Mouse (Mus musculus): Measurements from ENCODE around the gene Ammecr1.

Gene Ammecr1

DNA sequence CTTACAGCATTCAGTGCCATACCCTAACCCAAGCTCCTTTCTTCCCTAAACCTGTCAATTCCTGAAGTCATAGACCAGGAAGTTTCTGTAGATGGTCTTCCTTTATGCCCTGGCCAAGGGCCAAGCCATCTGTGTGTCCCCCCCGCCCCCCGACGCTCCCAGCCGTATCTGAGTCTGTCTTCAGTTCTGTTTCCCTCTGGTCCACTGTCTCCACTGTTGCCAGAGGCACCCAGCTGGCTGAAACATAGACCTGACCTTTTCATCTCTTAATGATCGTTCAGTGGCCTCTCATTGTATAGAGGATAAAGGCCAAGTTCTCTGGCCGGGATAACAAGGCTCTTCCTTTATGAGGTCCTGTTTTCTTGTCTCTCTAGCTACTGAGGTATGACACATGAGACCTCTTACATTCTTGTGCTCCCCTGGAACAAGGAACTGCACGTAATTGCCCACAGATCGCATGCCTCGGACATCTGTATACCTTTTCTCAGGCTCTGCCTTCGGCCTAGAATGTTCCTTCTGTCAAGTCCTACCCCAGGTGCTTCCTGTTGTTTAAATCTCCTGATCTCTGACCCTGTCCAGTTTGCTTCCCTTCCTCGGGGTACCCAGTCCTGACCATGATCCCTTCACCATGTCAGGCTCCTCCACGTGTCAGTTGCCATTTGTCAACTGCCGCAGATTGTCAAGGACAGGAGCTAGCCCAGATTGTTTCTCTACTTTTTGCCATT lies 138.2 kb downstream of the Ammecr1 start:
- Histone ChIP-seq H3K27me3 (ENCODE audit: control insufficient read depth, insufficient read depth, low read length, poor library complexity, severe bottlenecking) (no peaks in the 10 kb centered on the region), H3K36me3 (ENCODE audit: control insufficient read depth, insufficient read depth, low read length, poor library complexity, severe bottlenecking) (no peaks in the 10 kb centered on the region)
- DNase-seq (ENCODE audit: low read depth, low spot score), result peak; percentile 8

GRCm38 (mm10) chrX:142827644-142828043 lies 138.9 kb downstream of the Ammecr1 start:
- H3K36me3 ChIP-seq (ENCODE audit: control insufficient read depth, insufficient read depth, low read length, poor library complexity, severe bottlenecking), result no peaks in the 10 kb centered on the region
- peak; percentile 13 for DNase-seq (ENCODE audit: low read depth, low spot score)
- H3K27me3 ChIP-seq (ENCODE audit: control insufficient read depth, insufficient read depth, low read length, poor library complexity, severe bottlenecking), result no peaks in the 10 kb centered on the region

GRCm38 (mm10) chrX:142825309-142825708 lies 141.2 kb downstream of the Ammecr1 start:
- Histone ChIP-seq H3K27me3 (ENCODE audit: control insufficient read depth, insufficient read depth, low read length, poor library complexity, severe bottlenecking) (no peaks in the 10 kb centered on the region), H3K36me3 (ENCODE audit: control insufficient read depth, insufficient read depth, low read length, poor library complexity, severe bottlenecking) (no peaks in the 10 kb centered on the region)
- no peak for DNase-seq (ENCODE audit: low read depth, low spot score)

DNA sequence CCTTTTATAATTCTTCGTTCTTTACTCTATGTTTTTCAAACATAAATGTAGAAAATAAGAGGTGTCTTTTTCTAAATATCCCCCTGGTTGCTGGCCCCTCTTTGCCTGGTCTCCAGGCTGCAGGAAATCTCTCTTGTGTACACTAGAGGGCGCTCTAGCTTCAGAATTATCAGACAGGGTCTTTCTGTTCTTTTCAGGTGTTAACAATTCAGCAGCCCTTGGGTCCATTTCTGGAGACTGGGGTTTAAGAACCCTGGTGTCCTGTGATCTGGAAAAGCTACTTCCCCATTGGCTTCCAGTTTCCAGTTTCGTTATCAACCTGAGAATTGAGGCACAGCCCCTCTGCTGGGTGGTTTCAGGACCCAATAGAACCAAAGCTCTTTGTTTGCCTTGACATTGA lies 144.7 kb downstream of the Ammecr1 start:
- no peaks in the 10 kb centered on the region for H3K36me3 ChIP-seq (ENCODE audit: control insufficient read depth, insufficient read depth, low read length, poor library complexity, severe bottlenecking)
- no peaks in the 10 kb centered on the region for H3K27me3 ChIP-seq (ENCODE audit: control insufficient read depth, insufficient read depth, low read length, poor library complexity, severe bottlenecking)
- peak; percentile 46 for DNase-seq (ENCODE audit: low read depth, low spot score)

DNA sequence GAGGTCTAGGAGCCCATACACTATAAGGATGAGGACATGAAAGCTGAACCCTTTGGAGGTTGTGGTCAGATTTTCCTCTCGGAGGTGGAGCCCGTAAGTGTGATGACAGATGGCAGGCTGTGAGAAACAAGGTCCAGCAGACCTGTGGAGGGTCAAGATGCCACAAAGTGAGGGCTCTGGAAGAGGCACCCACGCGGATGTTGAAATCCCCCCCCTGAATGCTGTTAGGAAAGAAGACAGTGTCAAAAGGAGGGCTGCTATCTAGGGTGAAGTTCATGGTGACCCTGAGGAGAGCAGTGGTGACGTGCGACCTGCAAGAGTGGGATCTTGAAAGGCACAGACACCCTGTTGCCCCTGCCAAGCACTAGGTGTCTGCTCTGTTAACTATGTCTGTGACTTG lies 145.3 kb downstream of the Ammecr1 start:
- Histone ChIP-seq H3K27me3 (ENCODE audit: control insufficient read depth, insufficient read depth, low read length, poor library complexity, severe bottlenecking) (no peaks in the 10 kb centered on the region), H3K36me3 (ENCODE audit: control insufficient read depth, insufficient read depth, low read length, poor library complexity, severe bottlenecking) (no peaks in the 10 kb centered on the region)
- no peak for DNase-seq (ENCODE audit: low read depth, low spot score)

GRCm38 (mm10) chrX:142818057-142818682 lies 148.4 kb downstream of the Ammecr1 start:
- H3K27me3 ChIP-seq (ENCODE audit: control insufficient read depth, insufficient read depth, low read length, poor library complexity, severe bottlenecking), result no peaks in the 10 kb centered on the region
- peak; percentile 65 for DNase-seq (ENCODE audit: low read depth, low spot score)

DNA sequence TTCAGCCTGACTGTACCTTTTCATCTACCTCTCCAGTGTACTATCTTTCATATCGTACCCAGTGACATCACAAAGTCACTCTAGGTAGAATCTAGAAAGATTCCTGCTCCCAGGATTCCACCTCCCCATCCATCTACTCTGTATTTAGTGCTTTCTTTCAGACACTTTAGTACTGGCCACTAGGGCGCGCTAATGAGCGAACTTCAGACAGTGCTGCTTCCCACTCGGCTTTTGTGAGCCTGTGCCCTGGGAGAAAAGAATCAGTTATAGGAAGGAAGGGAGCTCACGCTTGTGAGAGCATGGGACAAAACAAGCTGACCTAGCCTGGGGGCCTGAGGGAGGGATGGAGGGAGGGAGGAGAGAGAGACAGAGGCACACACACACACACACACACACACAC lies 153.4 kb downstream of the Ammecr1 start:
- peak; percentile 50 for DNase-seq (ENCODE audit: low read depth, low spot score)
- H3K36me3 ChIP-seq (ENCODE audit: control insufficient read depth, insufficient read depth, low read length, poor library complexity, severe bottlenecking), result no peaks in the 10 kb centered on the region
- H3K27me3 ChIP-seq (ENCODE audit: control insufficient read depth, insufficient read depth, low read length, poor library complexity, severe bottlenecking), result no peaks in the 10 kb centered on the region

More at GRCm38 (mm10) chrX:142818057-142818682, 148.4 kb downstream of the Ammecr1 start:
- no peaks in the 10 kb centered on the region for H3K36me3 ChIP-seq (ENCODE audit: control insufficient read depth, insufficient read depth, low read length, poor library complexity, severe bottlenecking)

GRCm38 (mm10) chrX:142808411-142808810 lies 158.1 kb downstream of the Ammecr1 start:
- Histone ChIP-seq H3K36me3 (ENCODE audit: control insufficient read depth, insufficient read depth, low read length, poor library complexity, severe bottlenecking) (no peaks in the 10 kb centered on the region), H3K27me3 (ENCODE audit: control insufficient read depth, insufficient read depth, low read length, poor library complexity, severe bottlenecking) (no peaks in the 10 kb centered on the region)
- peak; percentile 65 for DNase-seq (ENCODE audit: low read depth, low spot score)

DNA sequence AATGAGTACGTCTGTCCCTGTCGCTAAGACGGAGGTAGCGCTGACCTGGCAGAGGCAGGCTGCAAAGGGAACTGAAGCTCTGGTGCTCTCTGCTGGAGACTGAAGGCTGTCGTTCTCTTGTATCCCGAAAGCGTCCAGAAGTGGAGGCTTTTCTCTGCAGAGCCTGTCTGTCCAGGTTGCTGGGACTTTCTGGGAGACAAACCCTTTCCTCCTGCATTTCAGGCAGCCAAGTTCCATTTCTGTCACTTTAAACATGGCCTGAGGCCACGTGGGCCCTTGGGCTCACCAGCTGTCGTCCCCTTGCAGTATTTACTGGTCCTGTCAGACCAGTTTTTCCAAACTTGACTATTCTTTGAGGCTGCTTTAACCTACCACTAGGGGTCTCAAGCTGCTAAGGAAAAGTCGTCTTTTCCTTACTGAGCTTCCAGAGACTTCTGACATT lies 159.9 kb downstream of the Ammecr1 start:
- no peaks in the 10 kb centered on the region for H3K36me3 ChIP-seq (ENCODE audit: control insufficient read depth, insufficient read depth, low read length, poor library complexity, severe bottlenecking)
- no peak for DNase-seq (ENCODE audit: low read depth, low spot score)
- H3K27me3 ChIP-seq (ENCODE audit: control insufficient read depth, insufficient read depth, low read length, poor library complexity, severe bottlenecking), result no peaks in the 10 kb centered on the region

DNA sequence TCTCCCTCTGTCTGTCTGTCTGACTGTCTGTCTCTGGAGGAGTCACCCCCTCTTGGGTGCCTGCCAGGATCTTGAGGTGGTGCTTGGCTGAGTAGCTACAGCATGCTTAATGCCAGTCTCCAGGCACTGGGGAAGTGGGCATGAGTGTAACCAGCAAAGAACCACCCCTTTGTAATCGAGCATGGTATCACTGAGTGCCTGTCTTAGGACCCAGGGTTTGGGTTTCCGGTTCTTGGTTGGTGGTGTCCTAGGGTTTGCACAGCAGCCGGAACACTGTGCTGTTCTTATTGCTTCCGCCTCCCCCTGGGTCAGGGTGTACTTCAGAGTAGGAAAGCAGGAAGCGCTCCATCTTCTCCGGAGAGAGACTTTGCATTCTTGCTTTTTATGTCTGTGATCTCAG lies 160.4 kb downstream of the Ammecr1 start:
- Histone ChIP-seq H3K27me3 (ENCODE audit: control insufficient read depth, insufficient read depth, low read length, poor library complexity, severe bottlenecking) (no peaks in the 10 kb centered on the region), H3K36me3 (ENCODE audit: control insufficient read depth, insufficient read depth, low read length, poor library complexity, severe bottlenecking) (no peaks in the 10 kb centered on the region)
- DNase-seq (ENCODE audit: low read depth, low spot score), result no peak

- DNase-seq (ENCODE audit: low read depth, low spot score), result no peak
- Histone ChIP-seq H3K36me3 (ENCODE audit: control insufficient read depth, insufficient read depth, low read length, poor library complexity, severe bottlenecking) (no peaks in the 10 kb centered on the region), H3K27me3 (ENCODE audit: control insufficient read depth, insufficient read depth, low read length, poor library complexity, severe bottlenecking) (no peaks in the 10 kb centered on the region)
These were observed 161.9 kb downstream of the Ammecr1 start for GRCm38 (mm10) chrX:142804596-142804995.
